Mouse (Mus musculus) thymus, postnatal 36 days (tissue): Measurements from ENCODE around the gene Gm4141.
"Not testable (repeated sequence)": the region's sequence is repeated elsewhere in the genome, so short reads cannot be mapped to it uniquely, and the experiment has no call there.

ENCODE experiments used
- DNase-seq, 2 experiments: peaks; one replicate each; pipeline ENCODE4 v3.0.0; 2022; ENCODE audit warnings: mixed read lengths in 2 of 2

Gene Gm4141

DNA sequence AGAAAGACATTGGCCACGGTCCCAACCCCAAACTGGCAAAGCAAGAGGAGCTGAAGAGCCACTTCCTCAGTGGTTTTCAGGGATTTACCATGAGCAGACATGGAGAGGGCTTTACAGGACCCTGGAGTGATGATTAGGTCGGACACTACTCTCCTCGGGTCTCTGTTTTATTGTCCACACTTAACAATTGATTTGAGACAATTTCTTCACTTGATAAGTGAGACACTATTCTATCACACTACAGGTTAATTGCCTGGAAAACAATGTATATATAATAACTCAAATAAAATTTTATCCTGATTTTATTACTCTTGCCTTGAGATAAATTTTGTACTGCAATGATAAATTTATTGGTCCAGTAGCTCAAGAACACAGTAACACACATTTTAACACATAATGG lies at the start of gene Gm4141:
Gene Gm4141, minus strand, starts transcription at position 101 of the 400 bp plus-strand sequence.
- not testable (repeated sequence) for DNase-seq

DNA sequence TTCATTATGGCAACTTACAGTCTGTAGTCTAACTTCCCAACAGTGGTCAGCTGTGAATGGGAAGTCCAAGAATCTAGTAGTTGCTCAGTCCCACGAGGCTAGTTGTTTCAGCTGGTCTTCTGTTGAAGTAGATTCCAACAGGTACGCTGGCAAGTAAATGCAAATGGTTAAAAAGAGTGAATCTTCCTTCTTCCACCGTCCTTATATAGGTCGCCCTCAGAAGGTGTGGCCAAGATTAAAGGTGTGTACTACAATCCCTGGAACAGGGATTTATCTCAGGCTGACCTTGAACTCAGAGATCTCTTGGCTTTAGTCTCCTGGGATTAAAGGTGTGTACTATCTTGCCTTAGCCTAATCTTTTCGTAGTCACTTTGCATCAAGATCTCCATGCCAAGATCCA lies 22.9 kb upstream of the Gm4141 start, which contains the start of gene Gm4513:
Gene Gm4513, minus strand, starts transcription at position 101 of the 400 bp plus-strand sequence.
- DNase-seq = not testable (repeated sequence)

DNA sequence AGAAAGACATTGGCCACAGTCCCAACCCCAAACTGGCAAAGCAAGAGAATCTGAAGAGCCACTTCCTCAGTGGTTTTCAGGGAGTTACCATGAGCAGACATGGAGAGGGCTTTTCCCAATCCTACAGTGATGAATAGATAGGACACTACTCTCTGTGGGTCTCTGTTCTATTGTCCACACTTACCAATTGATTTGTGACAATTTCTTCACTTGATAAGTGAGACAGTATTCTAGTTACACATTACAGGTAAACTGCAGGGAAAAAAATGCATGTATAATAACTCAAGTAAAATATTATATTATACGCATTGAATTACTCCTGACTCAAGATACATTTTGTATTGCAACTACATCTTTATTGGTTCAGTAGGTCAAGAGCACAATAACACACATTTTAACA lies 30.4 kb downstream of the Gm4141 start, which contains the start of gene Gm5726:
Gene Gm5726, minus strand, starts transcription at position 101 of the 400 bp plus-strand sequence.
- DNase-seq = not testable (repeated sequence)

DNA sequence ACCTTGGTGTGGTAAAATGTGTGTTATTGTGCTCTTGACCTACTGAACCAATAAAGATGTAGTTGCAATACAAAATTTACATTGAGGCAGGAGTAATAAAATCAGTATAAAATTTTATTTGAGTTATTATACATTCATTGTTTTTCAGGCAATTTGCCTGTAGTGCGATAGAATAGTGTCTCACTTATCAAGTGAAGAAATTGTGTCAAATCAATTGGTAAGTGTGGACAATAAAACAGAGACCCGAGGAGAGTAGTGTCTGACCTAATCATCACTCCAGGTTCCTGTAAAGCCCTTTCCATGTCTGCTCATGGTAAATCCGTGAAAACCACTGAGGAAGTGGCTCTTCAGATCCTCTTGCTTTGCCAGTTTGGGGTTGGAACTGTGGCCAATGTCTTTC lies 42.5 kb downstream of the Gm4141 start, which contains the start of gene Vmn1r104:
Gene Vmn1r104, plus strand, starts transcription at position 301 of the 400 bp plus-strand sequence.
- not testable (repeated sequence) for DNase-seq
